Mouse (Mus musculus) heart, postnatal 0 days (tissue): ENCODE data around the gene Tmprss12. TPM values are rescaled to one million over a fixed set of nuclear protein-coding genes. Genes with fewer than 3 reads are reported as not detected.
"Not testable (repeated sequence)": the region's sequence is repeated elsewhere in the genome, so short reads cannot be mapped to it uniquely, and the experiment has no call there.

ENCODE experiments used
- ATAC-seq: fragments of 200-750 bp; cut with Nextera tagmentation; 2 replicates; pipeline ENCODE4 v1.8.0; 2017; ENCODE audit warnings: low read depth, moderate number of reproducible peaks, moderate library complexity; ENCODE audit not compliant: insufficient read depth
- DNase-seq: peaks from one replicate; pipeline ENCODE4 v3.0.0-alpha.2; 2016; ENCODE audit warnings: low spot score
- H3K27ac ChIP-seq: fragments of 300-500 bp; sonication (generic); 2 replicates; pipeline ENCODE4 v1.5.1; 2014; ENCODE audit warnings: low read depth, mild to moderate bottlenecking
- H3K27me3 ChIP-seq: fragments of 300-500 bp; sonication (generic); 2 replicates; pipeline ENCODE4 v1.6.1; 2014; ENCODE audit warnings: low read length, mixed read lengths; ENCODE audit not compliant: control insufficient read depth, insufficient read depth
- H3K36me3 ChIP-seq: fragments of 300-500 bp; sonication (generic); replicated peaks from 2 replicates; pipeline ENCODE4 v1.6.1; 2014; ENCODE audit warnings: low read length, mixed read lengths; ENCODE audit not compliant: control insufficient read depth, insufficient read depth
- H3K4me1 ChIP-seq: fragments of 300-500 bp; sonication (generic); 2 replicates; pipeline ENCODE4 v1.6.1; 2014; ENCODE audit warnings: antibody characterized with exemption; ENCODE audit not compliant: control insufficient read depth, insufficient read depth
- H3K4me2 ChIP-seq: fragments of 300-500 bp; sonication (generic); 2 replicates; pipeline ENCODE4 v1.6.1; 2014; ENCODE audit warnings: low read depth, mild to moderate bottlenecking, low read length, moderate library complexity
- H3K4me3 ChIP-seq: fragments of 300-500 bp; sonication (generic); 2 replicates; pipeline ENCODE4 v1.5.1; 2014; ENCODE audit warnings: low read depth, low read length
- H3K9ac ChIP-seq: fragments of 300-500 bp; sonication (generic); replicated peaks from 2 replicates; pipeline ENCODE4 v1.6.1; 2014; ENCODE audit warnings: low read depth, low read length, mixed read lengths
- H3K9me3 ChIP-seq: fragments of 300-500 bp; sonication (generic); replicated peaks from 2 replicates; pipeline ENCODE4 v1.6.1; 2016; ENCODE audit warnings: low read length; ENCODE audit not compliant: control insufficient read depth
- CTCF ChIP-seq: IDR thresholded peaks from 2 replicates; pipeline ENCODE4 v1.5.1; 2016; ENCODE audit warnings: antibody characterized with exemption, control low read depth, low read depth
- EP300 ChIP-seq: IDR thresholded peaks from 2 replicates; pipeline ENCODE4 v1.6.1; 2016; ENCODE audit warnings: antibody characterized with exemption, low read depth
- WGBS: fragments of 180-500 bp; shearing (Covaris S2); extraction: QIAGEN DNeasy Blood & Tissue Kit; methylation state at CpG from one replicate; pipeline ENCODE4 v1.1.7; 2014; 5-methylcytosine and 5-hydroxymethylcytosine counted together
- polyA plus RNA-seq: library from polyadenylated mRNA; unstranded; fragments of >200 nt; fragmentation: Nextera tagmentation; extraction: Ambion mirVana; gene quantifications from 2 replicates; pipeline ENCODE4 v1.2.1, GENCODE M21; 2015
- total RNA-seq: library from RNA; depleted of rRNA; stranded (reverse); fragments of >200 nt; gene quantifications from 2 replicates; pipeline ENCODE4 v1.2.3, GENCODE M21; 2014; ENCODE audit warnings: low replicate concordance; rRNA removed

Tmprss12 gene
- total and polyA plus RNA-seq, 2 experiments from 2014 or later = not detected

DNA sequence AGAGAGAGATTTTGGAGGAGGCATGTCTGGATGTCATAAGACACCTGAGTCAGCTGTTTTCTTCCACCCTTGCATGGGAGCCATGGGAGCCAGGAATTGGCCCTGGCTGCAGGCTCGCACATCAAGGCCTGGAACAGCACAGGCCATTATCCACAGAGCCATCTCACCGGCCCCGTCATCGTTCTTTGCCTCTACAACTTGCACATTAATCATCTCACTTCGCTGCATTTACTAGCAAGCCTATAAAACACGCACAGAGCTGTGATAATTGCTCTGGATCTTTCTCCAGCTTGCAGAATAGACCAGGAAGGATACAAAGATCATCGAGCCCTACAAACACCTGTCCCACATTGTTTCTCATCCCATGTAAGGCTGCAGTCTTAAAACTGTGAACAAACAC lies 50.1 kb downstream of the Tmprss12 start:
- Histone ChIP-seq H3K9me3 (no peaks in the 10 kb centered on the region), H3K4me3 (no peak overlapping the region), H3K36me3 (no peaks in the 10 kb centered on the region), H3K27ac (no peak overlapping the region), H3K4me1 (no peaks in the 10 kb centered on the region), H3K27me3 (no peaks in the 10 kb centered on the region), H3K9ac (no peak overlapping the region), H3K4me2 (no peak overlapping the region)
- DNase-seq (no peak), ATAC-seq (no peak)
- WGBS = 88% methylated on average over 7 of the region's 7 CpGs
- TF ChIP-seq CTCF = no peak
- no peak for TF ChIP-seq EP300

DNA sequence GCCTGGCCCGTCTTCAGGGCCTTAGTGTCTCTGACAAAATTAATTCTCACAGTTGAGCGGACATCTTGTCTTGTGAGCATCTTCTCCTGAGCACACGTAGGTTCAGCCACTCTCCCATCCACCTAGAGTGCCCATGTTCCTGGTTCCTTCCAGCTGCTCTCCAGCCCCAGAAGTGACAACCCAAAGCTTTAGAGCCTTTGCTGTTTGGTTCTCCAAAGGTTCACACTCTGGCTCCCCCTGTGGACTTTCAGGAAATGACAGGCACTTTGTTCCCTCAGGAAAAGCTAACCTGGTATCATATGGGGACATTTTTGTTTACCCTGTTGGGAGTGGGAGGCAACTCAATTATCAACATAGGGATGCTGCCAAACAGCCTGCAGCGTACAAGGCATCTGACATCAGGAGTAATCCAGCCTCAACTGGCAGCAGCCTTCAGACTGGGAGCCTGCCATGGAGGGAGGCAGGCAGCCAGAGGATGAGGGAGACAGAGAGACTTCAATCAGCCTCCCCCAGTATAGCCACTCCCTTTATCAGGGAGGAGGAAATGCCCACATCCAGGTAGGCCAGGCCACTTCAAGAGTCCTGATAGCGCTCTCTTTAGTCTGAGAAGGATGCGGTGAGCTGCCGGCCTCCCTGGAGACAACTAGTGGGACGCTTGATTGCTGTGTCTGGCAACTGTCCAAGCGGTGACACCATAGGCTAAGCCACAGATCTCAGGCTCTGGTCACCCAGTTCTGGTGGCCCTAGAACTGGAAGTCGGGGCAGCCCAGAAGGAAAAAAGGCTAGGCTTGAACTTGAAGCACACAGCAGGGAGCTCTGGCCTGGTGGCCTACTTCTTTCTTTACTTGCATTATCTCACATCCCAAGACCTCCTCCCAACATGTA lies 51.7 kb downstream of the Tmprss12 start:
- H3K9me3 ChIP-seq, H3K36me3 ChIP-seq, H3K27ac ChIP-seq, H3K9ac ChIP-seq, ATAC-seq, H3K4me3 ChIP-seq, H3K4me2 ChIP-seq, H3K4me1 ChIP-seq, H3K27me3 ChIP-seq, DNase-seq: not testable (repeated sequence)
- 0 out of 2 replicates have a peak, but pooled peaks have one; percentile 4 for TF ChIP-seq CTCF
- WGBS = 35% methylated on average over 2 of the region's 10 CpGs

DNA sequence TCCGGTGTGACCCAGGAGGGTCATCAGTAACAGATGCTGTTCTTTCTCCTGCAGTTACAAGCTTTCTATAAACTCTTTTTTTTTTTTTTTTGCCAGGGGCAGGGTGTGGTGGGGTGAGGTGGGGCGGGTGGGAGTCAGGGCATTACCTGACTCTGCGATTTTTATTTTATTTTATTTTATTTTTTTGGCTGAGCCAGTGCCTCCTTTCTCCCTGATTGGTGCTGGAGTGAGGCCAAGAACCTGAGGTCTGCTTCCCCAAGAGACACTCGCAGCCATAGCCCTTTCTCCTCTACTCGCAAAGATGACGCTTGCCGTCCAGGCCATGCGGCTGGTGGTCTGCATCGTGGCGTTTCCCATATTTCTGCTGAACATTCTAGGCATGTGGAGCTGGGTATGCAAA lies 54.0 kb downstream of the Tmprss12 start, which contains the start of gene Mettl7a3:
Gene Mettl7a3, plus strand, starts transcription at position 301 of the 400 bp plus-strand sequence.
- no peaks in the 10 kb centered on the region for H3K36me3 ChIP-seq
- no peaks in the 10 kb centered on the region for H3K4me1 ChIP-seq
- H3K4me3 ChIP-seq = no peak within 1 kb of the TSS
- no peak within 1 kb of the TSS for H3K4me2 ChIP-seq
- ATAC-seq (no peak), DNase-seq (no peak)
- no peak within 1 kb of the TSS for H3K27ac ChIP-seq
- 68% methylated on average over 10 of the region's 10 CpGs for WGBS
- TF ChIP-seq EP300 = no peak
- no peak for TF ChIP-seq CTCF
- no peaks in the 10 kb centered on the region for H3K27me3 ChIP-seq
- no peak within 1 kb of the TSS for H3K9ac ChIP-seq
- no peaks in the 10 kb centered on the region for H3K9me3 ChIP-seq

DNA sequence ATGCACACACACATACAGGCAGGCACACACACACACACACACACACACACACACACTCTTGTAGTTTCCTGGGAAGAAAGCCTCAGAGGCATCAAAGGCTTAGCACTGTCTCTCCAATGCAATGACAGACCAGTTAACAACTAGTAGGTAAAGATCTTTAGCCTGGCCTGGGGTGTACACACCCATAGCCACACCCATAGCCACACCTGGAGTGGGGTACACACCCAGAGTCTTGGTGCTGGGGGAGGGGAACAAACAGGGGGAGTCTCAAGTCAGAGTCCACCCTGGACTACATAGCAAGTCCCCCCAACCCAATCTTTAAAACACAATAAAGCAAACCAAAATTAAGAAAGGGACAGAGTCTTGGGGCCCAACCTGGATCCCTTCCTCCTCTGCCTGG lies 56.7 kb downstream of the Tmprss12 start:
- H3K36me3 ChIP-seq, H3K27me3 ChIP-seq, H3K4me3 ChIP-seq, H3K27ac ChIP-seq, H3K4me1 ChIP-seq, H3K9ac ChIP-seq, H3K9me3 ChIP-seq, DNase-seq, ATAC-seq, H3K4me2 ChIP-seq: not testable (repeated sequence)

DNA sequence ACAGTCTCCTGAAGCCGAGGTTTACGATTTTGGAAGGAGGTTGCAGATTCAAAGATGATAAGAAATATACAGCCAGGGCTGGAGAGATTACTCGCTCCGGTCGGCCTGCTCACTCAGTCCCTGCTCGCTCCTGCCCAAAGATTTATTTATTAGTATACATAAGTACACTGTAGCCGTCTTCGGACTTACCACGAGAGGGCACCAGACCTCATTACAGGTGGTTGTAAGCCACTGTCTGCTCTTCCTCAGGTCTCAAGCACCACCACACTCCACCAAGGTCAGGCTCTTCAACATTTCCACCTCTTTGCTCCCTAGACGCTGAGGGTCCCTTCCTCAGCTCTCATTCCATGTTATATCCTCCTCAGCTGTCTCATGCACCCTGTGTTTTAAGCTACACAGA lies 57.2 kb downstream of the Tmprss12 start:
- H3K4me2 ChIP-seq, H3K4me3 ChIP-seq, H3K27ac ChIP-seq, ATAC-seq, H3K9me3 ChIP-seq, H3K9ac ChIP-seq, H3K4me1 ChIP-seq, H3K27me3 ChIP-seq, H3K36me3 ChIP-seq, DNase-seq: not testable (repeated sequence)
- 45% methylated on average over 10 of the region's 10 CpGs for WGBS
- peak; percentile 37; the same call in 1 of the 2 replicates for TF ChIP-seq CTCF

DNA sequence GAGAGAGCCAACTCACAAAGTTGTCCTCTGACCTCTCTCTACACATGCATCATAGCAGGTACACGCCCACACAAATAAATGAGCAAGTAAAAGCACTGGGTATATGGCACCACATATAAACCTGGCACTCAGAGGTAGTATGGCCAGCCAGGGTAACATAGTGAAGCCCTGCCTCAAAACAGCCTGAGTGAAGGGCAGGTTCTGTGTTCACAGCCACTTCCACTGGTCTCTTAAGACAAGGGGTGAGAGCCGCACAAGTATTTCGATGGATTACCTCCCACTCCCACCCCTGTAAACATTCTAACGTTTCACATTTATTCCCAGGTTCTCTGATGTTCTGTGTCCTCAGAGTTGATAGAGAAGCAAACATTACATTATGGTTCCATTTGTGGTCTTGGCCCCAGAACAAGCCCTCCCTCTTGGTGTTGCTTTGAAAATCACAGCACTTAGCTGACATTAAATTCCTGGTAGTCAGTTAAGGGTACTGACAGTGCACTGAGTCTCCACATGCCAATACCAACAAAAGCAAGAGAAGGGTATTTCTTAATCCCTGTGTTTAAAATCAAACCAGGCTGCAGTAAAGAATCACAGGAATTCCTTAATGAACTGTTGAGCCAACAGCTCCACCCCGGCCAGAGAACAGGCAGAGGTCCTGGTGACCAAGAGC lies 60.8 kb downstream of the Tmprss12 start:
- ATAC-seq, H3K4me3 ChIP-seq, H3K9me3 ChIP-seq, H3K27me3 ChIP-seq, H3K36me3 ChIP-seq, H3K27ac ChIP-seq, H3K9ac ChIP-seq, H3K4me2 ChIP-seq, DNase-seq, H3K4me1 ChIP-seq: not testable (repeated sequence)
- WGBS = 69% methylated on average over 4 of the region's 5 CpGs

Other genes with a start within 250 kb of the Tmprss12 start
- gene Dip2b, start 242.2 kb upstream of the Tmprss12 start, total RNA-seq = 24.0 and 24.8 TPM in 2 replicates
- 8.8 and 9.7 TPM in 2 replicates for gene Dip2b, start 242.2 kb upstream of the Tmprss12 start, polyA plus RNA-seq
- gene Atf1, start 53.0 kb upstream of the Tmprss12 start, total RNA-seq = 12.1 and 51.4 TPM in 2 replicates
- gene Atf1, start 53.0 kb upstream of the Tmprss12 start, polyA plus RNA-seq = 33.1 and 33.9 TPM in 2 replicates
- gene Mettl7a1, start 23.3 kb downstream of the Tmprss12 start, total RNA-seq = 23.6 and 31.0 TPM in 2 replicates
- 7.0 and 7.1 TPM in 2 replicates for gene Mettl7a1, start 23.3 kb downstream of the Tmprss12 start, polyA plus RNA-seq
- gene Mettl7a3, start 54.1 kb downstream of the Tmprss12 start, total RNA-seq = 0.08 TPM in 1 of 2 replicates, not detected in the other
- gene Mettl7a3, start 54.1 kb downstream of the Tmprss12 start, polyA plus RNA-seq = not detected in 2 replicates
- gene Methig1, start 72.3 kb downstream of the Tmprss12 start, total RNA-seq = not detected in 2 replicates
- gene Methig1, start 72.3 kb downstream of the Tmprss12 start, polyA plus RNA-seq = not detected in 2 replicates
- gene Mettl7a2, start 72.4 kb downstream of the Tmprss12 start, total RNA-seq = not detected in 2 replicates
- gene Mettl7a2, start 72.4 kb downstream of the Tmprss12 start, polyA plus RNA-seq = not detected in 2 replicates
- gene Higd1c, start 83.7 kb downstream of the Tmprss12 start, total RNA-seq = not detected in 2 replicates
- not detected in 2 replicates for gene Higd1c, start 83.7 kb downstream of the Tmprss12 start, polyA plus RNA-seq
- not detected in 2 replicates for gene Gm5475, start 141.3 kb downstream of the Tmprss12 start, total RNA-seq
- gene Gm5475, start 141.3 kb downstream of the Tmprss12 start, polyA plus RNA-seq = 0.04 TPM in 1 of 2 replicates, not detected in the other
- 18.0 and 66.7 TPM in 2 replicates for gene Slc11a2, start 144.2 kb downstream of the Tmprss12 start, total RNA-seq
- gene Slc11a2, start 144.2 kb downstream of the Tmprss12 start, polyA plus RNA-seq = 12.0 and 13.9 TPM in 2 replicates
- 18.5 and 25.5 TPM in 2 replicates for gene Letmd1, start 188.2 kb downstream of the Tmprss12 start, total RNA-seq
- 7.5 and 7.6 TPM in 2 replicates for gene Letmd1, start 188.2 kb downstream of the Tmprss12 start, polyA plus RNA-seq
- gene Csrnp2, start 214.7 kb downstream of the Tmprss12 start, total RNA-seq = 5.1 and 6.0 TPM in 2 replicates
- gene Csrnp2, start 214.7 kb downstream of the Tmprss12 start, polyA plus RNA-seq = 4.6 and 5.0 TPM in 2 replicates